Mouse (Mus musculus): ENCODE data around the gene Cpa2.

Cpa2 gene

DNA sequence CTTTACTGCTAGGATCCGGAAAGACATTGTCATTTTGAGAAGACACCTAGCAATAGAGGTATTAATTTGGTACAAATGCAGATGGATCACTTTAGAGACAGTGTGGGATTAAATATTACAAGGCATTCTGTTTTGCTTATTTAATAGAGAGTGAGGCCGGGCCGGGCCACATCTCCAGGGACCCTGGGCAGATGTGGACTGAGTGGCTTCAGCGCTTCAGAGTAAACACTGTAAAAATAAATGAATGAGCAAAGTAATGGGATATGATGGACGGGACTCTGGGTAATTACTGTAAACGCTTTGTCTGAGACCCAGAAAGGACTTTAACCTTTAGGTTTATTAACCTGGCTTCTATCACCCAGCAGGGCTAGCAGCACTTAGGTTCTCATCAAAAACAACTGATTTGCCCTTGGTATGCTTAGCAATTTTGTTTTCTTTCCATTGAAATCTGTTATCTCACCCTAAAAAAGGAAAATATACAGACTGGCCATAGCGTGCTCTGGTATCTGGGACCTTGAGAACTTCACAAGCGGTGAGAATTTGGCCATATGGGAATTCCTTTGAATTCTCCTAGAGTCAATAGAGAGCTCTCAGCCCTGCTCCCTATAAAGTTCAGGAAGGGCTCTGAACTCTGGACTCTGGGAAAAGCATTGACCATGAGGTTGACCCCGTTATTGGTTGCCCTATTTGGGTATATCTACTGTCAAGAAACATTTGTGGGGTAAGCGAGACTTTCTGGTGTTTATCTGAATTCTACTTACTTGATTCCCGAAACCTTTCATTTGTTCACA lies at the start of gene Cpa2:
Cpa2 (plus strand) TSS at position 574 of the 791 bp plus-strand sequence.
- DNase-seq (ENCODE audit: extremely low read depth, low read depth) = no peak

DNA sequence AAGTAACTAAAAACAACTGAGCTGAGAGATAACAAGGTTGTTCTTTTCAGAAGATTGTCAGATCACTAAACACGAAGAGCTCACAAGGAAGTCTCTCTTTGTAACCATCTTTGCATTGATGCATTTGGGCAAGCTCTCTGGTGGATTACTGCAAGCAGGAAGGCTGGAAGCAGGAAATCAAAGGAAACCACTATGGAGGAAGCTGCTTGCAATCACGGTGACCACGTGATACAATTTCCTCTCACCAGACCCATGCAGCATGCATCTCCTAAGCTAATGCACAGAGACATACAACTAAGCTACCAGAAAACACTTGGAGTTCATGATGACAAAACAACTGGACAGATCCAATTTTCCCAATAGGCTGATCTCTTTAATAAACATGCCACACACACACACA lies 42.3 kb upstream of the Cpa2 start:
- no peak for DNase-seq (ENCODE audit: extremely low read depth, low read depth)

- no peak for DNase-seq (ENCODE audit: extremely low read depth, low read depth)
Observed at GRCm38 (mm10) chr6:30508824-30509223, 32.6 kb upstream of the Cpa2 start.

GRCm38 (mm10) chr6:30509265-30510239 lies 31.8 kb upstream of the Cpa2 start, which contains the start of the genes Tmem209 and Ssmem1:
Gene Tmem209, minus strand, starts transcription at chr6:30509783.
Gene Ssmem1, plus strand, starts transcription at chr6:30509849.
- peak; percentile 87 for DNase-seq (ENCODE audit: extremely low read depth, low read depth)

DNA sequence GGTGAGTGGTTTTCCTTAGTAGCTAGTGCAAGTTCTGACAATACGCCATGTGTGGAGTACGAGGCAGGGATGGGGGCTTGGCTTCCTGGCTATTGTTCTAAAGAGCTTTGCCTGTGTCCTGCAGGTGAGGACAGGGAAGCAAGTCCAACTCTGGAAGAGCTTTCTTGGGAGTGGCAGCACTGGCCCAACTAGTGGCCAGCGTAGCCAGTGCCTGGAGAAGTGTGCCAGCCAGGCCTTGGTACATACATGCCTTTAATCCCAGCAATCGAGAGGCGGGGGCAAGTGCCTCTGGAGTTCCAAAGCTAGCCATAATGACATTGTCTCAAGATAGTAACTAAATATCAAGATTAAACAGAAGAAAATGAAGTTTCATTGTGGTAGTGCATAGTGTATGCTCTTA lies 31.1 kb upstream of the Cpa2 start:
- no peak for DNase-seq (ENCODE audit: extremely low read depth, low read depth)

DNA sequence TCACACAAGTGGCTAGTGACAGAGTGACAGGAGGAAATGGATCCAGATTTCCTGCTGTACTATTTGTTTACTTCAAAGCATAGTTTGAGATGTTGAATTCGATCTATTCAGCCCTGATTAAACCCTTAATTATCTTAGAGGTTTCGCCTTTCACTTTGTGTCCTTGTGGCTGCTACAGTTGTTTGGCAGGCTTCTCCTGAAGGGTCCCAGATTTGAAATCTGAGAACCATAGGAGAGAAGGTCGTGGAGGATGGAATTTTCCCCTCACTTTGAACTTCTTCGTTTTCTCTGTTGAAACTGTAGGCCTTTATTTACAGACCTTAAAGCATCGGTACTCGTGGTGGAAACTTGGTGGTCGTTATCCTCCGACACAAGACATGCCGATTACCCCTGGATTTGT lies 27.1 kb upstream of the Cpa2 start:
- DNase-seq (ENCODE audit: extremely low read depth, low read depth) = no peak

- DNase-seq (ENCODE audit: extremely low read depth, low read depth) = no peak
Observed at GRCm38 (mm10) chr6:30520400-30520799, 21.0 kb upstream of the Cpa2 start.

- no peak for DNase-seq (ENCODE audit: extremely low read depth, low read depth)
Observed at GRCm38 (mm10) chr6:30525456-30526332, 15.7 kb upstream of the Cpa2 start.

DNA sequence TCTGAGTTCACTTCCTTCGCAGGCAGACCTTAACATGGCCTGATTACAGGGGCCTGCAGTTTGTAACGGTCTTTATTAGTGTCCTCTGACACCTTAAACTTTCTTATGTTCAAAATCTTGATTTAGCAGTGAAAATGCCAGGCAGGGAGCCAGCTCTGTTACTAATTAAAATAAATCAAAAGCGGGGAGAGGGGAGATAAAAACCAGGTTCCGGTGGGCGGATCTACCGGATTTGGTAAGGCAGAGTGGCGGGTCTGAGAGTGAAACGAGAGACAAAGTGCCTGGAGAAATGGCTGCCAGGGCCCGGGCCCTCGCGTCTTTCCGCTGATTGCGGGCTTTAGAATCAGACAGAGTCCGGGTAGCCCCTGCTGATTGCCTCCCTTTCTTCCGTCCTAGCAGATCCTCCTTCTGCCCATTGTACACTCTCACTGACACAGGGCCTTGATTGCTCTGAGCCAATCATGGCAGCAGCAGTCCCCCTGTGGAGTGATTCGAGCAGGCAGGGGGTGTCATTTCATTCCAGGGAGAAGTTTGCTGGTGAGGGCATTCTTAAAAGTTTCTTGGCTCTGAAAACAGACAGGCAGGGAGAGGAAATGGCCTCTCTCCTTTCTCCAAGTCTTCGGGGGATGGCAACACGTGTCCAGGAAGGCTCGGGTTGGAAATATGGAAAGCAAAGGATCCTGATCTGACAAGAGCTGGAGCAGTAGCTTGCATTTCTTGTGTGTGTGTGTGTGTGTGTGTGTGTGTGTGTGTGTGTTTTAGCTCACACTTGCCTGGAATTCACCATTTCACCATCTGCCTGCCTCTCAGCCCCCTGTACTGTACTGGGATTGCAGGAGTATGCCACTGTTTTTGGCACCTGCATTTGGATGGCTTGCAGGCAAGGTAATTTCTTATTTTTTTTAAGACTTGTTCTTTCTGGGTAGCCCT lies 14.5 kb upstream of the Cpa2 start:
- no peak for DNase-seq (ENCODE audit: extremely low read depth, low read depth)

- DNase-seq (ENCODE audit: extremely low read depth, low read depth) = no peak
Observed at GRCm38 (mm10) chr6:30528800-30529199, 12.6 kb upstream of the Cpa2 start.

- peak; percentile 4 for DNase-seq (ENCODE audit: extremely low read depth, low read depth)
Observed at GRCm38 (mm10) chr6:30535340-30535739, 6.0 kb upstream of the Cpa2 start.

- no peak for DNase-seq (ENCODE audit: extremely low read depth, low read depth)
Observed at GRCm38 (mm10) chr6:30538240-30538639, 3.1 kb upstream of the Cpa2 start.

DNA sequence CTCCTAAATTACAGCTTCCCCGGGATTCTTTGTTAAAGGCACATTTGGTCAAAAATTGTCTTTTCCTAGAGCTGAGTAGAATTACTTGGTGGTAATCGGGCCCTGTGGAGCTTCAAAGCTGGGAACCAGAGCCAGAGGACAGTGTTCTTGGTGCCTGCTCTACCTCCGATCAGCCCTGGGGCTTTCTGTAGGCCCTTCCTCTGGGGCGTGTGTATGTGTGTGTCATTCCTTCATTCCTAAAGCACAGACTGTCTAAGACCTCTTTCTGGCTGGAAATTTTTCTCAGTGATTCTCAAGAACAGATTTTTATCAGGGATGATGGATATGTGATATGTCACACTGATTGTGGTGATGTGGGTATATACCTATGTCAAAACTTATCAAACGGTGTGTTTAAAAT lies 2.6 kb upstream of the Cpa2 start:
- no peak for DNase-seq (ENCODE audit: extremely low read depth, low read depth)

DNA sequence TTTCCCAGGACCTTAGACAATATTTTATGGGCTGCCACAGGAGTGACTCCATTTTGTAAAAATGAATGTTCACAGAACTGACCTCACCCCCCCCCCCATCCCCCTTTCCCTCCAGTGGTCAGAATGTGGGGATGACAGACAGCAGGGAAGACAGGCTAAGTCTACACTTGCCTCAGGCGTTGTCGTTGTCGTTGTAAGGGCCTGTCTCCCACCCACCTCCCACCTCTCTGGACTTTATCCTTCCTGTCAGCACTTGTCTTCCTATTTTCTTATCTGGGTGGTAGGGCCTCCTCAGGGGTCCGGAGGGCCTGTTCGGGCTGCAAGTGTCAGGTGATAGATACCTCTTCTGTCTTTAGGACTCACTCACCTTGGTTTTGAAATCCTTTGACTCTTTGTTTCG lies 895 bp downstream of the Cpa2 start:
- DNase-seq (ENCODE audit: extremely low read depth, low read depth) = no peak

DNA sequence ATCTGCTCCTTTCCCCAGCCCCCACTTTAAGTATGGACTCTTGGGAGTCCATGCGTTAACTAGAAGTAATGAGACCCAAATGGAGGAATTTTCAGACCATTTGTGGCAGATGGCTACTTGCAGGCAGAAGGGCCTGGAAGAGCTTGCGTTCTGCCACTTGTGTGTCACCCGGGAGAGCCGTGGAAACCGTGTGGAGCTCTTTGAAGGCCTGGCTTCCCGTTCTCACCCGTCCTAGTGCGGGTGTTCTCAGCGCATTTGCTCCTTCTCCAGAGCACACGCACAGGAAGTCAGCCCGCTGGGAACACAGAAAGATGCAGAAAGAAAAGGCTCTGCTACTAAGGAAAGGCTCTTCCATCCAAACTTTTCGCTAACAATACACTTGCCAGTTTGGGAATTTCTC lies 1.7 kb downstream of the Cpa2 start:
- DNase-seq (ENCODE audit: extremely low read depth, low read depth) = no peak

GRCm38 (mm10) chr6:30543851-30544250 lies 2.5 kb downstream of the Cpa2 start:
- DNase-seq (ENCODE audit: extremely low read depth, low read depth) = no peak

GRCm38 (mm10) chr6:30545689-30546088 lies 4.3 kb downstream of the Cpa2 start:
- no peak for DNase-seq (ENCODE audit: extremely low read depth, low read depth)

GRCm38 (mm10) chr6:30546571-30547273 lies 5.3 kb downstream of the Cpa2 start:
- peak; percentile 12 for DNase-seq (ENCODE audit: extremely low read depth, low read depth)

DNA sequence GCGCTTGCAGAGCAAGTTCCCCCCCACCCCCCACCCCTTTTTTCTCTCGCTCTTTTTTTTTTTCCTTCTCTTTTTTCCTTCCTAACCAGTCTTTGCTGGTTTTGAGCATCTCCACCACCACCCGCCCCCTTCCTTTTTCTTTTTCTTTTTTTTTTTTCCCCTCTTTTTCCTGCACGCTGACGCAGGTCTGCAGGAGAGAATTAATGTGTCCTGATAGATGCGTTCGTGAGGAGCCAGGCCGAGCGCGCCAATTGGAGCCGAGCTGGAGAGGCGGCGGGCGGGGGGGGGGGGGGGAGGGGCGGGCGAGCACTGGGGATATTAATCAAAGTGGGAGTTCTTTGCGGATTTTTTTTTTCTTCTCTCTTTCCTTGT lies 5.9 kb downstream of the Cpa2 start:
- peak; percentile 9 for DNase-seq (ENCODE audit: extremely low read depth, low read depth)

Data from MEL-GATA-1-ER (cell line).